Mouse (Mus musculus) embryonic facial prominence, embryonic 13.5 days (tissue): Measurements from ENCODE around the gene Acly. TPM values are rescaled to one million over a fixed set of nuclear protein-coding genes. Genes with fewer than 3 reads are reported as not detected.

Experiments
- ATAC-seq: fragments of 200-750 bp; cut with Nextera tagmentation; 2 replicates; pipeline ENCODE4 v1.8.0; 2017; ENCODE audit warnings: low read depth; ENCODE audit not compliant: insufficient number of reproducible peaks, insufficient read depth, low FRiP score, low TSS enrichment
- H3K27ac ChIP-seq: fragments of 300-500 bp; sonication (generic); 2 replicates; pipeline ENCODE4 v1.5.1; 2015; ENCODE audit warnings: moderate library complexity, mild to moderate bottlenecking, inconsistent platforms
- H3K27me3 ChIP-seq: fragments of 300-500 bp; sonication (generic); 2 replicates; pipeline ENCODE4 v1.6.1; 2015; ENCODE audit warnings: mild to moderate bottlenecking, inconsistent platforms
- H3K36me3 ChIP-seq: fragments of 300-500 bp; sonication (generic); 2 replicates; pipeline ENCODE4 v1.6.1; 2015; ENCODE audit warnings: mild to moderate bottlenecking, inconsistent platforms
- H3K4me1 ChIP-seq: fragments of 300-500 bp; sonication (generic); 2 replicates; pipeline ENCODE4 v1.6.1; 2015; ENCODE audit warnings: inconsistent platforms
- H3K4me2 ChIP-seq: fragments of 300-500 bp; sonication (generic); 2 replicates; pipeline ENCODE4 v1.6.1; 2015; ENCODE audit warnings: moderate library complexity, mild to moderate bottlenecking, inconsistent platforms
- H3K4me3 ChIP-seq: fragments of 300-500 bp; sonication (generic); 2 replicates; pipeline ENCODE4 v1.5.1; 2015; ENCODE audit warnings: mild to moderate bottlenecking, inconsistent platforms
- H3K9ac ChIP-seq: fragments of 300-500 bp; sonication (generic); 2 replicates; pipeline ENCODE4 v1.6.1; 2015; ENCODE audit warnings: mild to moderate bottlenecking, inconsistent platforms
- H3K9me3 ChIP-seq: fragments of 300-500 bp; sonication (generic); 2 replicates; pipeline ENCODE4 v1.6.1; 2016; ENCODE audit warnings: inconsistent platforms
- WGBS: fragments of 180-500 bp; shearing (Covaris S2); methylation state at CpG from one replicate; pipeline ENCODE4 v1.1.7; 2015; ENCODE audit warnings: mixed read lengths; 5-methylcytosine and 5-hydroxymethylcytosine counted together
- polyA plus RNA-seq: library from polyadenylated mRNA; unstranded; fragments of >200 nt; fragmentation: Nextera tagmentation; extraction: Ambion mirVana; gene quantifications from 2 replicates; pipeline ENCODE4 v1.2.1, GENCODE M21; 2015

Acly gene
- polyA plus RNA-seq, 1 experiment from 2014 or later, result 138 TPM

GRCm38 (mm10) chr11:100472197-100472934, 55.4 kb downstream of the Acly start, which contains the start of gene Klhl11:
Klhl11 (minus strand) TSS chr11:100472741.
- peaks cover 16% of the 10 kb centered on the region for H3K4me1 ChIP-seq
- under 1% methylated on average over 83 of the region's 83 CpGs for WGBS
- peak within 1 kb of the TSS; percentile 80 for H3K4me3 ChIP-seq
- no peaks in the 10 kb centered on the region for H3K27me3 ChIP-seq
- H3K27ac ChIP-seq, result peak within 1 kb of the TSS; percentile 83
- peak within 1 kb of the TSS; percentile 92 for H3K4me2 ChIP-seq
- peak; percentile 80 for ATAC-seq
- H3K9me3 ChIP-seq, result no peaks in the 10 kb centered on the region
- peak within 1 kb of the TSS; percentile 97 for H3K9ac ChIP-seq
- peaks cover 20% of the 10 kb centered on the region for H3K36me3 ChIP-seq

- peak overlapping the region; percentile 80 for H3K4me3 ChIP-seq
- no peaks in the 10 kb centered on the region for H3K27me3 ChIP-seq
- 0 out of 2 replicates have a peak, but pooled peaks have one; percentile 12 for ATAC-seq
- peak overlapping the region; percentile 97 for H3K9ac ChIP-seq
- peaks cover 16% of the 10 kb centered on the region for H3K4me1 ChIP-seq
- 4% methylated on average over 30 of the region's 30 CpGs for WGBS
- H3K36me3 ChIP-seq, result peaks cover 20% of the 10 kb centered on the region
- H3K27ac ChIP-seq, result no peak overlapping the region
- H3K4me2 ChIP-seq, result peak overlapping the region; percentile 92
- H3K9me3 ChIP-seq, result no peaks in the 10 kb centered on the region
Observed at GRCm38 (mm10) chr11:100471352-100472196, 56.2 kb downstream of the Acly start.

GRCm38 (mm10) chr11:100465833-100466232, 62.0 kb downstream of the Acly start:
- Histone ChIP-seq H3K4me2 (no peak overlapping the region), H3K27me3 (no peaks in the 10 kb centered on the region), H3K36me3 (peaks cover 43% of the 10 kb centered on the region), H3K9me3 (no peaks in the 10 kb centered on the region), H3K9ac (no peak overlapping the region), H3K4me1 (peaks cover 18% of the 10 kb centered on the region), H3K27ac (no peak overlapping the region), H3K4me3 (no peak overlapping the region)
- WGBS, result 90% methylated on average over 1 of the region's 1 CpGs
- ATAC-seq, result no peak

GRCm38 (mm10) chr11:100465229-100465792, 62.5 kb downstream of the Acly start:
- no peaks in the 10 kb centered on the region for H3K27me3 ChIP-seq
- H3K9ac ChIP-seq, result no peak overlapping the region
- no peak overlapping the region for H3K4me2 ChIP-seq
- H3K4me3 ChIP-seq, result no peak overlapping the region
- no peaks in the 10 kb centered on the region for H3K9me3 ChIP-seq
- peaks cover 47% of the 10 kb centered on the region for H3K36me3 ChIP-seq
- no peak for ATAC-seq
- peaks cover 12% of the 10 kb centered on the region for H3K4me1 ChIP-seq
- no peak overlapping the region for H3K27ac ChIP-seq
- 88% methylated on average over 1 of the region's 1 CpGs for WGBS

GRCm38 (mm10) chr11:100462699-100463098, 65.1 kb downstream of the Acly start:
- no peak for ATAC-seq
- Histone ChIP-seq H3K9ac (no peak overlapping the region), H3K4me3 (no peak overlapping the region), H3K9me3 (no peaks in the 10 kb centered on the region), H3K27ac (no peak overlapping the region), H3K27me3 (no peaks in the 10 kb centered on the region), H3K36me3 (peaks cover 50% of the 10 kb centered on the region), H3K4me2 (no peak overlapping the region), H3K4me1 (peaks cover 7% of the 10 kb centered on the region; the same call in 1 of the 2 replicates)
- WGBS, result 92% methylated on average over 10 of the region's 10 CpGs

- WGBS, result 89% methylated on average over 5 of the region's 5 CpGs
- Histone ChIP-seq H3K4me3 (no peak overlapping the region), H3K9me3 (no peaks in the 10 kb centered on the region), H3K4me1 (no peaks in the 10 kb centered on the region), H3K27ac (no peak overlapping the region), H3K27me3 (no peaks in the 10 kb centered on the region), H3K36me3 (peaks cover 44% of the 10 kb centered on the region), H3K4me2 (no peak overlapping the region), H3K9ac (no peak overlapping the region)
- ATAC-seq, result no peak
Observed at GRCm38 (mm10) chr11:100457711-100458110, 70.1 kb downstream of the Acly start.

GRCm38 (mm10) chr11:100457247-100457646, 70.6 kb downstream of the Acly start:
- Histone ChIP-seq H3K9ac (no peak overlapping the region), H3K27ac (no peak overlapping the region), H3K4me3 (no peak overlapping the region), H3K4me1 (no peaks in the 10 kb centered on the region), H3K36me3 (peaks cover 39% of the 10 kb centered on the region), H3K27me3 (no peaks in the 10 kb centered on the region), H3K4me2 (no peak overlapping the region), H3K9me3 (no peaks in the 10 kb centered on the region)
- ATAC-seq, result no peak
- 75% methylated on average over 4 of the region's 4 CpGs for WGBS

GRCm38 (mm10) chr11:100442625-100443024, 85.2 kb downstream of the Acly start:
- no peak overlapping the region for H3K4me3 ChIP-seq
- ATAC-seq, result no peak
- 92% methylated on average over 6 of the region's 6 CpGs for WGBS

GRCm38 (mm10) chr11:100441797-100442196, 86.0 kb downstream of the Acly start, which contains the start of the genes Nt5c3b and Klhl10:
Nt5c3b (minus strand) TSS chr11:100441808.
Klhl10 (plus strand) TSS chr11:100441917.
- Histone ChIP-seq H3K4me2 (peak within 1 kb of the TSS; percentile 70), H3K9me3 (no peaks in the 10 kb centered on the region), H3K4me1 (peaks cover 14% of the 10 kb centered on the region), H3K9ac (peak within 1 kb of the TSS; percentile 94), H3K27ac (peak within 1 kb of the TSS; percentile 63), H3K36me3 (peaks cover 23% of the 10 kb centered on the region), H3K4me3 (peak within 1 kb of the TSS; percentile 82), H3K27me3 (no peaks in the 10 kb centered on the region)
- ATAC-seq, result no peak
- 80% methylated on average over 8 of the region's 8 CpGs for WGBS

More at GRCm38 (mm10) chr11:100442625-100443024, 85.2 kb downstream of the Acly start:
- no peaks in the 10 kb centered on the region for H3K9me3 ChIP-seq
- no peak overlapping the region for H3K4me2 ChIP-seq
- peaks cover 14% of the 10 kb centered on the region for H3K4me1 ChIP-seq
- H3K36me3 ChIP-seq, result peaks cover 15% of the 10 kb centered on the region
- no peaks in the 10 kb centered on the region for H3K27me3 ChIP-seq
- H3K9ac ChIP-seq, result no peak overlapping the region
- no peak overlapping the region for H3K27ac ChIP-seq

GRCm38 (mm10) chr11:100440691-100441522, 86.9 kb downstream of the Acly start:
- Histone ChIP-seq H3K4me3 (peak overlapping the region; percentile 82), H3K27me3 (no peaks in the 10 kb centered on the region), H3K4me2 (peak overlapping the region; percentile 70), H3K9ac (peak overlapping the region; percentile 94), H3K27ac (peak overlapping the region; percentile 63), H3K9me3 (no peaks in the 10 kb centered on the region), H3K36me3 (peaks cover 32% of the 10 kb centered on the region), H3K4me1 (peaks cover 14% of the 10 kb centered on the region)
- WGBS, result under 1% methylated on average over 52 of the region's 52 CpGs
- ATAC-seq, result peak; percentile 91

- H3K27me3 ChIP-seq, result no peaks in the 10 kb centered on the region
- peaks cover 58% of the 10 kb centered on the region for H3K36me3 ChIP-seq
- no peak overlapping the region for H3K4me3 ChIP-seq
- H3K9me3 ChIP-seq, result no peaks in the 10 kb centered on the region
- no peak overlapping the region for H3K4me2 ChIP-seq
- peaks cover 14% of the 10 kb centered on the region for H3K4me1 ChIP-seq
- H3K9ac ChIP-seq, result no peak overlapping the region
- 92% methylated on average over 1 of the region's 1 CpGs for WGBS
- no peak overlapping the region for H3K27ac ChIP-seq
- ATAC-seq, result no peak
Observed at GRCm38 (mm10) chr11:100437901-100438300, 89.9 kb downstream of the Acly start.
